ENCODE assay signal across 7 mouse cellular contexts in genomic region chr11:35297319-35297718, GRCm38 (mm10).
A peak's percentile ranks its signal among the peaks of the same experiment; 100 is the strongest.
DNase-seq lines count a peak whose midpoint lies in the region.

No protein-coding gene starts in this region.

- peak; percentile 78 for DNase-seq in adrenal gland, adult 2 months
- DNase-seq in adrenal gland, postnatal 25 days, result peak; percentile 61
- DNase-seq in kidney, adult 8-10 months, result peak; percentile 70 to 74
- peak; percentile 43 for DNase-seq in lung, postnatal 25 days (ENCODE audit: low spot score)
- no peak for DNase-seq in thymus, postnatal 14 days
- DNase-seq in thymus, postnatal 4 days, result no peak
- no peak for DNase-seq in frontal cortex, postnatal 36 days (ENCODE audit: low spot score in 2 of 2)

Comparison
In these comparisons a context has a peak if more than half of its experiments do, and no peak if none do; other contexts are left out.
1. DNase-seq: peak in adrenal gland, adult 2 months (single experiment), adrenal gland, postnatal 25 days (single experiment), kidney, adult 8-10 months (2 of 2) and lung, postnatal 25 days (single experiment); none in thymus, postnatal 14 days (single experiment), thymus, postnatal 4 days (single experiment) and frontal cortex, postnatal 36 days (0 of 2).